Mouse (Mus musculus): ENCODE measurements at regions not wholly inside any gene's neighbourhood (a gene's known extent, or its start where the extent isn't known, plus 50 kb on each side); places are given as distances from the start of the nearest gene placed in this dataset.

- TF ChIP-seq EP300 (IDR thresholded peaks at IDR 0.05; ENCODE audit: low read depth) (no peak), CTCF (IDR thresholded peaks at IDR 0.05; ENCODE audit: low read depth) (no peak)
Observed at GRCm38 (mm10) chr14:100530217-100530616, 245.7 kb upstream of the Klf12 start.
